Mouse (Mus musculus) ES-E14 (cell line): Measurements from ENCODE around the gene Krtap31-1. TPM values are rescaled to one million over a fixed set of nuclear protein-coding genes. Genes with fewer than 3 reads are reported as not detected.
"Not testable (repeated sequence)": the region's sequence is repeated elsewhere in the genome, so short reads cannot be mapped to it uniquely, and the experiment has no call there.

Experiments
- DNase-seq: peaks from one replicate; pipeline ENCODE4 v3.0.0-alpha.2; 2013; ENCODE audit warnings: low read depth, low spot score
- H3K27ac ChIP-seq: 2 replicates; pipeline ENCODE4 v1.5.1; 2012; ENCODE audit warnings: low read depth, mild to moderate bottlenecking, low read length, moderate library complexity, mixed read lengths; ENCODE audit not compliant: poor library complexity, insufficient read depth, severe bottlenecking
- H3K36me3 ChIP-seq: 2 replicates; pipeline ENCODE4 v1.6.1; 2012; ENCODE audit warnings: mild to moderate bottlenecking, low read length, moderate library complexity, mixed read lengths; ENCODE audit not compliant: control insufficient read depth, poor library complexity, insufficient read depth, severe bottlenecking
- H3K4me1 ChIP-seq, 2 experiments: fragments of 150-350 bp in 1 of 2; sonication (generic) in 1 of 2; 2 replicates each; pipeline ENCODE4 v1.6.1; 2012; ENCODE audit warnings: low read length in 2 of 2, mild to moderate bottlenecking in 1 of 2, mixed read lengths in 1 of 2; ENCODE audit not compliant: control insufficient read depth in 2 of 2, insufficient read depth in 2 of 2, poor library complexity in 1 of 2
- H3K4me3 ChIP-seq, 2 experiments: fragments of 150-350 bp in 1 of 2; sonication (generic) in 1 of 2; 2 replicates each; pipeline ENCODE4 v1.5.1; 2012; ENCODE audit warnings: low read length in 2 of 2, low read depth in 1 of 2, mild to moderate bottlenecking in 1 of 2, mixed read lengths in 1 of 2; ENCODE audit not compliant: insufficient read depth in 1 of 2, poor library complexity in 1 of 2, severe bottlenecking in 1 of 2
- H3K9ac ChIP-seq: 2 replicates; pipeline ENCODE4 v1.6.1; 2012; ENCODE audit warnings: low read depth, mild to moderate bottlenecking, low read length, mixed read lengths; ENCODE audit not compliant: poor library complexity, insufficient read depth, severe bottlenecking
- H3K9me3 ChIP-seq: fragments of 150-350 bp; sonication (generic); 2 replicates; pipeline ENCODE4 v1.6.1; 2012; ENCODE audit warnings: low read depth, mild to moderate bottlenecking, low read length; ENCODE audit not compliant: control insufficient read depth, insufficient read depth
- CHD2 ChIP-seq: IDR thresholded peaks from 2 replicates; pipeline ENCODE4 v1.6.1; 2014; ENCODE audit warnings: mild to moderate bottlenecking, low read depth, low read length, inconsistent platforms
- HCFC1 ChIP-seq: IDR thresholded peaks from 2 replicates; pipeline ENCODE4 v1.6.1; 2012; ENCODE audit warnings: low read length, inconsistent platforms, borderline replicate concordance; ENCODE audit not compliant: insufficient read depth
- MAFK ChIP-seq: IDR thresholded peaks from 2 replicates; pipeline ENCODE4 v1.6.1; 2014; ENCODE audit warnings: mild to moderate bottlenecking, low read depth, low read length, inconsistent platforms; ENCODE audit not compliant: insufficient read depth
- ZC3H11A ChIP-seq: IDR thresholded peaks from 2 replicates; pipeline ENCODE4 v1.6.1; 2012; ENCODE audit warnings: low read depth, mild to moderate bottlenecking, inconsistent platforms, low read length, borderline replicate concordance
- ZNF384 ChIP-seq: IDR thresholded peaks from 2 replicates; pipeline ENCODE4 v1.6.1; 2012; ENCODE audit warnings: low read depth, low read length, inconsistent platforms
- in situ Hi-C, 2 experiments: fragments of 600-800 bp; cut with MboI; formaldehyde crosslinking; loops; one replicate each; pipeline ENCODE4 v1.15.1; 2025; ENCODE audit warnings: low sequenced_read_pairs in 2 of 2, inconsistent platforms in 1 of 2; ENCODE audit not compliant: unreplicated experiment in 2 of 2
- total RNA-seq: library from RNA; depleted of rRNA; stranded (reverse); fragments of 300-350 nt; gene quantifications from 2 replicates; pipeline ENCODE4 v1.2.3, GENCODE M21; 2012; rRNA removed

The Krtap31-1 gene
- not detected in 2 replicates for total RNA-seq

DNA sequence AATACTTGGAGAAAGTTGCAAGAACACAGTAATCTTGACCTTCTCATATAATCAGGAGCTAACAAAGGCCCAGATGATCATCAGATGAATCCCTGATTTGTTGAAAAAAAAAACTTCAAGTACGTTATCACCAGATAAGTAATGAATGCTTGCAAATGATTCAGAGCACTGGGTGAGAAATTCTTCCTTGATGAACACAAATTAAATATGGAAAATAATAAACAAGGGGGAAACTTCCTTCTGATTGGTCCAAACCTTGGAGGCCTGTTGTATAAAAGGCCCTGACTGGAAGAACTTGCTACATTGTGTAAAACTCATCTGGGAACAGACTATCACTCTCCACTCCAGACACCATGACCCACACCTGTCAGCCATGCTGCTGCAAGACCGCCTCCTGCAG is at the start of gene Krtap31-1:
TSS of gene Krtap31-1 (plus strand) at position 301 of the 400 bp plus-strand sequence.
- H3K9me3 ChIP-seq = no peaks in the 10 kb centered on the region
- no peaks in the 10 kb centered on the region for H3K36me3 ChIP-seq
- no peak for TF ChIP-seq HCFC1
- H3K4me1 ChIP-seq = no peaks in the 10 kb centered on the region
- in situ Hi-C loops = no loop called here
- no peak within 1 kb of the TSS for H3K4me3 ChIP-seq
- no peak within 1 kb of the TSS for H3K27ac ChIP-seq
- DNase-seq = no peak
- no peak within 1 kb of the TSS for H3K9ac ChIP-seq

DNA sequence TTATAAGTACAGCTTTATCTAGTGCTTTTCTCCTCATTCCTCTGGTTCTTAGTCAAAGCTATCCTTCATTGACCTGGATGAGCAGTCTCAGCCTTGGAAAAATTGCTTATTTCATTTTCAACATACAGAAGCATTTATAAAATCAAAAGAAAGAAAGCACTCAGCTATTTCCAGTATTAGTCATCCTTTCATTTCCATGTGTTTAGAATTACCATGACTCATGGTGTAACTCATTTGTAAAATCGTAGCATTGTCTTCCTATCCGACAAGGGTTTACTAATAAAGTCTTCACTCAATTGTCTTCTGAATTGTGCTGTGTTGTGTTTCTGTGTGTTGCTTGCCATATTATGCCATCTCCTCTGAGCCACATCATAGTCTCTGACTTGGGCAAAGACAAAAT is 49.0 kb upstream of the Krtap31-1 start:
- Histone ChIP-seq H3K9me3 (no peaks in the 10 kb centered on the region), H3K27ac (no peak overlapping the region), H3K4me1 (no peaks in the 10 kb centered on the region), H3K9ac (no peak overlapping the region), H3K4me3 (no peak overlapping the region), H3K36me3 (no peaks in the 10 kb centered on the region)
- TF ChIP-seq MAFK (no peak), ZNF384 (no peak), ZC3H11A (no peak), HCFC1 (no peak), CHD2 (no peak)
- in situ Hi-C loops = no loop called here
- DNase-seq = no peak

DNA sequence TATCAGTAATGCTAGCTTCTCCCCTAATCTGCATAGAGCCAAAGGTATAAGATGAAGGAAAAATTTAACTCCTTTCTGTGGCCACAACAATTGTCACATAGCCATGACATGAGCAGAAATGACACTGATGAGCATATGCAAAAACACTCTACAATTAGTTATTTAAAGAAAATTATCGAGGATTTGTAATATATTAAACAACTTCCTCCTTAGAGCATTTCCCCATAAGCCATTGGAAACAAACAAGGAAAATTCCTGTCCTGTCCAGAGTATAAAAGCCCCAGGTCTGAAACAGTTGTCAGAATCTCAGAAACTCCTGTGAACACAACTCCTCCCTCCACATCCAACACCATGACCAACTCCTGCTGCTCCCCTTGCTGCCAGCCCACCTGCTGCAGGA is 43.5 kb upstream of the Krtap31-1 start, which contains the start of gene Gm11559:
TSS of gene Gm11559 (plus strand) at position 301 of the 400 bp plus-strand sequence.
- H3K27ac ChIP-seq, H3K9ac ChIP-seq, DNase-seq, in situ Hi-C loops, H3K4me3 ChIP-seq, H3K4me1 ChIP-seq, H3K9me3 ChIP-seq, H3K36me3 ChIP-seq: not testable (repeated sequence)

DNA sequence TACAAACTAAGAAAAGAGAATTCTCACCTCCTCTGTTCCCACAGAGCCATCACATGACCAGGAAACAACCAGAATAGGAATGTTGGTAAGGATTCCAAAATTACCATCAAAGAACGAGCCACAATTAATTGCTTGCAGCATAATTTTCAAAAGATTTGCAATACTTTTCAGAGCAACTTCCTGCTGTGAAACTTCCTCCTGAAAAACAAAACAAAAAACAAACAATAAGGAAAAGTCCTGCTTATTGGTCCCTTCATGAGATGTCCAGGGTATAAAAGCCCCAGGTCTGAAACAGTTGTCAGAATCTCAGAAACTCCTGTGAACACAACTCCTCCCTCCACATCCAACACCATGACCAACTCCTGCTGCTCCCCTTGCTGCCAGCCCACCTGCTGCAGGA is 34.6 kb upstream of the Krtap31-1 start, which contains the start of gene Krtap9-1:
TSS of gene Krtap9-1 (plus strand) at position 301 of the 400 bp plus-strand sequence.
- H3K4me3 ChIP-seq, H3K36me3 ChIP-seq, H3K9ac ChIP-seq, in situ Hi-C loops, H3K27ac ChIP-seq, H3K4me1 ChIP-seq, H3K9me3 ChIP-seq, DNase-seq: not testable (repeated sequence)

DNA sequence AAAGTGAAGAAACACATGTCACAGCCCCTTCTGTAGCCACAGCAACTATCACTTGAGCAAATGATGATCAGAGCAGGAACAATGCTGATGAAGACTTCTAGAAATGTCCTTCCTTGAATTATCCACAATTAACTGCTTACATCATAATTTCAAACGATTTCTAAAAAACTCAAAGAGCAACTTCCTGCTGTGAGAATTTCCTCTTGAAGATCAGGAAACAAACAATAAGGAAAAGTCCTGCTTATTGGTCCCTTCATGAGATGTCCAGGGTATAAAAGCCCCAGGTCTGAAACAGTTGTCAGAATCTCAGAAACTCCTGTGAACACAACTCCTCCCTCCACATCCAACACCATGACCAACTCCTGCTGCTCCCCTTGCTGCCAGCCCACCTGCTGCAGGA is 28.8 kb upstream of the Krtap31-1 start, which contains the start of gene Gm11567:
TSS of gene Gm11567 (plus strand) at position 301 of the 400 bp plus-strand sequence.
- H3K27ac ChIP-seq, H3K36me3 ChIP-seq, H3K4me3 ChIP-seq, H3K9ac ChIP-seq, DNase-seq, H3K9me3 ChIP-seq, H3K4me1 ChIP-seq, in situ Hi-C loops: not testable (repeated sequence)
